Mouse (Mus musculus): ENCODE data around the gene Peli2. TPM values are rescaled to one million over a fixed set of nuclear protein-coding genes. Genes with fewer than 3 reads are reported as not detected.

Peli2 gene
- polyA plus RNA-seq, 1 experiment from 2014 or later = 5.2 TPM

DNA sequence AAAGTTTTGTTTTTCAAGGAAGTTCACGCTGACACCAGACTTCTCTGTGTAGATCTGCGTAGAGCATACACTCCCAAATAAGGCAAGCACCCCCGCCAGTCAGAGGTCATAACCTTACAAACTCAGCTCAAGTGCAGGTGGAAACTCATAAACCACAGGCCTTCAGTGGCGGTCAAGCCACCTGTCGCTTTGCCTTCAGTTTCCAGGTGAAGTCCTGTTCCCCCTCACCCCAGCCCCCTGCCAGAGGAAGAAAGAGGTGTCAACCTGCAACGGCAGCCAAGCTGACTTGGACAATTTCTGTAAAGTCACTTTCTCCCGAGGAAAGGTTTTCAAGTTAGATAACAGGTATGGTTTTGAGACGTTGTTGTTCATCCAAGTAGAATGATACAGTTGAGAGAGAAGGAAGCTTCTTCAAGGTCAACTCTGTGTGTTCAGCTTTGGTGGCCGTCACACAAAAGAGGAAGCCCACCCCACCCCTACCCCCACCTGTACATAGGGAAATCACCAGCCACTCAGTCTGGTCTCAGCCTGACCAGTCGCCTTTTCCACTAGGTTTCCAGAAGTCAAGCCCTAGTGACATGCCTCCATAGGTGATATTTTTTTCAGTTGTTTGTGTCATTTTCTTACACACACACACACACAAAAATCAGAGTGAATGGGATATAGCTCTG lies 138.2 kb downstream of the Peli2 start:
- no peaks in the 10 kb centered on the region for H3K4me1 ChIP-seq
- H3K4me3 ChIP-seq = no peak overlapping the region
- H3K9ac ChIP-seq = no peak overlapping the region
- no peak overlapping the region for H3K4me2 ChIP-seq
- no peak for ATAC-seq (ENCODE audit: insufficient number of reproducible peaks, insufficient read depth, low FRiP score, low TSS enrichment, low read depth)
- H3K27me3 ChIP-seq = no peaks in the 10 kb centered on the region
- no peaks in the 10 kb centered on the region for H3K9me3 ChIP-seq
- H3K27ac ChIP-seq = no peak overlapping the region
- 82% methylated on average over 10 of the region's 10 CpGs for WGBS
- H3K36me3 ChIP-seq = no peaks in the 10 kb centered on the region

DNA sequence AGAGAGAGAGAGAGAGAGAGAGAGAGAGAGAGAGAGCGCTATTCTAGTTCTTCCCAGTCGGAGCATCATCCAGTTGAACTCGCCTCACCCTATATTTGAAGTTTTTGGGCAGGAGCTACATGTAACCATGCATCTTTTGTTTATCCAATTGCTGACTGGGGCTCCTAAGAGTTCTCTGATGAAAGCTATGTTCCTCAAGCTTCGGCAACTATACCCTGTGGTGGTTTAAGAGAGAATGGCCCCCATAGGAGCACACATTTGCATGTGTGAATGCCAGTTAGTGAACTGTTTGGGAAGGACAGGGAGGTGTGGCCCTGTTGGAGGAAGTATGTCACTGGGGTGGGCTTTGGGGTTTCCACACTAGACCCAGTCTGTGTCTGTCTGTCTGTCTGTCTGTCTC lies 142.5 kb downstream of the Peli2 start:
- no peak overlapping the region for H3K4me3 ChIP-seq
- no peak overlapping the region for H3K4me2 ChIP-seq
- no peak overlapping the region for H3K27ac ChIP-seq
- no peak for ATAC-seq (ENCODE audit: insufficient number of reproducible peaks, insufficient read depth, low FRiP score, low TSS enrichment, low read depth)
- no peaks in the 10 kb centered on the region for H3K27me3 ChIP-seq
- no peaks in the 10 kb centered on the region for H3K9me3 ChIP-seq
- no peak overlapping the region for H3K9ac ChIP-seq
- H3K36me3 ChIP-seq = no peaks in the 10 kb centered on the region
- WGBS = 88% methylated on average over 4 of the region's 4 CpGs
- no peaks in the 10 kb centered on the region for H3K4me1 ChIP-seq

DNA sequence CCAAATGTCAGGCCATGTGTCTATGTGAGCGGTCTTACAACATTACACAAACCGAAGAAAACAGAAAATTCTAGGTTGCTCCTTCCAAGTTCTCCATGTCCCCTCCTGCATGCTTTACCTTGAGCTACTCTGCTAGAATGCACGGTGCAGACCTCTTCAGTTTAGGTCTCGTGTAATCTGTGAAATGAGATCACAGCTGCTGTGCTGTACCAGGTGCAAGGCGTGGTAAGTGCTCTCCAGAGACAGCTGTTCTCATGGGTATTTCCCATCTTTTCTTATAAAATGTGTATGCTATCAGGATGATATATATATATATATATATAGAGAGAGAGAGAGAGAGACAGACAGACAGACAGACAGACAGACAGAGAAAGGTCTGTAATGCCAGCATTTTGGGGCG lies 146.1 kb downstream of the Peli2 start:
- Histone ChIP-seq H3K27me3 (no peaks in the 10 kb centered on the region), H3K4me3 (no peak overlapping the region), H3K9ac (no peak overlapping the region), H3K27ac (no peak overlapping the region), H3K36me3 (no peaks in the 10 kb centered on the region), H3K9me3 (no peaks in the 10 kb centered on the region), H3K4me2 (no peak overlapping the region), H3K4me1 (no peaks in the 10 kb centered on the region)
- WGBS = 81% methylated on average over 6 of the region's 6 CpGs
- ATAC-seq (ENCODE audit: insufficient number of reproducible peaks, insufficient read depth, low FRiP score, low TSS enrichment, low read depth) = no peak

DNA sequence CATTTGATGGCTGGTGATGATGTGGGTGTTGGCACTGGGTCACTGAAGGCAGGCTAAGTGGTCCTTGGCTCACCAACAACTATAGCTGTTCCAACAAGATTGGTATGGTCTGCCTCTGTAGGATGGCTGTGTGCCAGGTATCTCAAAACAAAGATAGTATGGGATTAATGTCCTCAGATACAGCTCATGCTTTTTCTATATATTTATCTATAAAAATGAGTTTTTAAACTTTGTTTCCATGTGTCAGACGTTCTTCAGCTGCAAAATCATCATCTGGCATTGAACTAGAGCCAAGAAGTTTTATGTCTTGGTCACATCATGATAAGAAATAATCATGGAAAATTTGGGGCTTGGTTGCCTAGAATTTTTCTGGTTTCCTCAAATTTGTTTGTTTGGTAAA lies 157.7 kb downstream of the Peli2 start:
- H3K27me3 ChIP-seq = peaks cover 4% of the 10 kb centered on the region
- H3K9me3 ChIP-seq = no peaks in the 10 kb centered on the region
- no peak for ATAC-seq (ENCODE audit: insufficient number of reproducible peaks, insufficient read depth, low FRiP score, low TSS enrichment, low read depth)
- no peak overlapping the region for H3K4me3 ChIP-seq
- WGBS = 56% methylated on average over 1 of the region's 1 CpGs
- no peak overlapping the region for H3K4me2 ChIP-seq
- no peak overlapping the region for H3K9ac ChIP-seq
- H3K4me1 ChIP-seq = 0 out of 2 replicates have a peak, but pooled peaks cover 5% of the 10 kb centered on the region
- no peaks in the 10 kb centered on the region for H3K36me3 ChIP-seq
- H3K27ac ChIP-seq = no peak overlapping the region

DNA sequence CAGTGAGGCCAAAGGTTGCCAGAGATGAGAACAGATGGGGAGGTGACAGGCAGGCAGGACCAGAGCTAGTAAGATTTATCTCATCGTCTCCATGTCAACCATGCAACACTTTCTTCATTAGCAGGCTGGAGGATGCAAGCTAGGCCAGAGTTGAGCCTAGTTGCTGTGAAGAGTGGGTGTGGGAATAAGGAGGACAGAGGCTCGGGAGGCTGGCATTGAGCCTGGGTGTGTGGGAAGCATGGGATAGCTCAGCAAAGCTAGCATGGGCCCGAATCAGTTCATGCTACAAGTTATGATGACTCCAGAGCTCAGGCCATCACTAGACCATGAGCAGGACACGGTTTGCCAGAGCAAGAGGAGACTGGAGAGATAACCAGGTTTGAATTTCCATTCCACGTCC lies 166.3 kb downstream of the Peli2 start:
- Histone ChIP-seq H3K4me1 (peaks cover 10% of the 10 kb centered on the region; the same call in 1 of the 2 replicates), H3K36me3 (no peaks in the 10 kb centered on the region), H3K4me2 (no peak overlapping the region), H3K4me3 (no peak overlapping the region), H3K9me3 (no peaks in the 10 kb centered on the region), H3K27me3 (peaks cover 11% of the 10 kb centered on the region), H3K27ac (no peak overlapping the region), H3K9ac (no peak overlapping the region)
- ATAC-seq (ENCODE audit: insufficient number of reproducible peaks, insufficient read depth, low FRiP score, low TSS enrichment, low read depth) = no peak
- 85% methylated on average over 5 of the region's 5 CpGs for WGBS

DNA sequence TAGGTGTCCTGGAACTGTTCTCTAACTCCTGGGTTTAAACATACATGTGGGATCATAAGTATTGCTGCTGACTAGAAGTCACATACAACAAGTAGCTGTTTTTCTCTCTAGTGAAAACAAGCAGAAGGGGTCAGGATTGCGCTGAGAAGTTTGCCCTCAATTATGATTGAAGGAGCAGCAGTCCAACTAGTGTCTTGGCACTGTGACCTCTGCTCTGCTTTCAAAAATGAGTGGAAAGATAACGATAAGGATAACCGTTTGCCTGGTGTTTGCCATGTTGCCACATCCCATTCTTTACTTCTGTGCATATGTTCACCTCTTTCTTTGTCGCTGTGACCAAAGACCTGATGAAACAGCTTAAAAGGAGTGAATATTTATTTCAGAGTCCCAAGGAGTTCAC lies 167.0 kb downstream of the Peli2 start:
- ATAC-seq (ENCODE audit: insufficient number of reproducible peaks, insufficient read depth, low FRiP score, low TSS enrichment, low read depth) = no peak
- H3K4me2 ChIP-seq = no peak overlapping the region
- H3K36me3 ChIP-seq = no peaks in the 10 kb centered on the region
- H3K27me3 ChIP-seq = peaks cover 7% of the 10 kb centered on the region; the same call in 1 of the 2 replicates
- H3K27ac ChIP-seq = no peak overlapping the region
- H3K9me3 ChIP-seq = 0 out of 2 replicates have a peak, but pooled peaks cover under 1% of the 10 kb centered on the region
- peaks cover 10% of the 10 kb centered on the region; the same call in 1 of the 2 replicates for H3K4me1 ChIP-seq
- 88% methylated on average over 4 of the region's 4 CpGs for WGBS
- no peak overlapping the region for H3K4me3 ChIP-seq
- H3K9ac ChIP-seq = no peak overlapping the region

DNA sequence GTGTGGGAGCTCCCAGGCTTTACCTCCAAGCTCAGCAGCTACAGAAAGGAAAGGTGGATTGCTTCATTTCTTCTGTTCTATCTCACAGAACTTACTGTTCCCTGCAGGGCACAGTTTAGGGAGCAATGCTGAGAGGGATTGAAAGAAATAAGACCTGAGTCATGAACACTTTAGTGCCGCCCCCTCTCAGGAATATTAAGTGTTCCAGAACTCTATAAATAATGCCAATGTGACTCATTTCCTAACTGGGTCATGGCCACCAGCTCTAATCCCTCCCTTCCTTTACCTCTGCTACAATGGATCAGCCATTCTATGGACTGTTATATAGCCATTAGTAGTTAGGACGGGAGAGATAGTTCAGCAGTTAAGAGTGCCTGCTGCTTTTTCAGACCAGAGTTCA lies 168.0 kb downstream of the Peli2 start:
- H3K27me3 ChIP-seq = peaks cover 13% of the 10 kb centered on the region
- no peak overlapping the region for H3K27ac ChIP-seq
- H3K4me3 ChIP-seq = no peak overlapping the region
- 73% methylated on average over 2 of the region's 2 CpGs for WGBS
- no peak for ATAC-seq (ENCODE audit: insufficient number of reproducible peaks, insufficient read depth, low FRiP score, low TSS enrichment, low read depth)
- no peak overlapping the region for H3K9ac ChIP-seq
- H3K9me3 ChIP-seq = 0 out of 2 replicates have a peak, but pooled peaks cover 4% of the 10 kb centered on the region
- H3K4me2 ChIP-seq = no peak overlapping the region
- H3K36me3 ChIP-seq = no peaks in the 10 kb centered on the region
- H3K4me1 ChIP-seq = peaks cover 10% of the 10 kb centered on the region; the same call in 1 of the 2 replicates

DNA sequence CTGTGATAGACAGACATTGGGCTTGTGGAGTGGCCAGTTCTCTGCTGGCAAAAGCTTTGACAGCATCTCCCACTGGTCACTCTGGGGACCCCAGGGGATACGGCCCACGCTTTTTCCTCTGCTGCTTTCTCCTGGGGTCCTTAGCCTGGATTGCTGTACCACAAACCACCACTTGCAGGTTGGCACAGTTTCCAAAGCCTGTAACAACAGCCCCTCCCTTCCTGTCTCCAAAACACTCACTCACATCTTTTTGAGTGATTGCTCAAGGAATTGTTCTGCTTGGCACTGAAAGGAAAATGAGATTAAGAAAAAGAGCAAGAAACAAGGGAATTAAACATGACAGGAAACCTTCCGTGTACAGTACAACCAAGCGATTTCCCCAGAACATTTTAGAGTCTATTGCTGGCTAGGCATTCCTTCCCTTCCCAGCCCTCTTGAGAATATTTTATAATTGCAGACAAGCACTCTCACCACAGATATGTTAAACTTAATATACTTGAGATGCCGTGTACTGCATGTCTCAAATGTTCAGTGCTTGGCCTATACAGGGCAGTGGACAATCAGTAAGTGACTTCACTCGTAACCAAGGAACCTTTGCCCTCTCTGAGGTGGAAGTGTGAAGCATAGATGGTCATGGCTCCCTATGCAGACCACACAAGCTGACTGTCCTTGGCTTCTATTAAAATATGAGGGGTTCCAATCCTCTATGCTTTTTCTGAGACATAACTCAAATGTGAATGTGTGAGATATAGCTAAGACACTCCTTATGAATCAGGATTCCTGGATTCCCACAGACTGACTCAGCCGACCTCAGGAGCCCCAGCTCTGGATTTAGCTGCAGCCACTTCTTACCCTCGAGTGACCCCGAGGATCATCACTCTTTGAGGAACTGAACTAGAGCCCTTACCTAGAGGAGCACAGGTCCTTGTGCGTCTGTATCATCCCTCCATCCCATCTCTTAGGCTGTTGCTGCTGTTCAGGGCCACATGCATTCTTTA lies 169.3 kb downstream of the Peli2 start:
- H3K4me3 ChIP-seq = no peak overlapping the region
- no peak overlapping the region for H3K9ac ChIP-seq
- no peak for ATAC-seq (ENCODE audit: insufficient number of reproducible peaks, insufficient read depth, low FRiP score, low TSS enrichment, low read depth)
- WGBS = 62% methylated on average over 10 of the region's 10 CpGs
- H3K9me3 ChIP-seq = 0 out of 2 replicates have a peak, but pooled peaks cover 4% of the 10 kb centered on the region
- H3K27me3 ChIP-seq = peaks cover 20% of the 10 kb centered on the region
- peaks cover 10% of the 10 kb centered on the region; the same call in 1 of the 2 replicates for H3K4me1 ChIP-seq
- H3K4me2 ChIP-seq = no peak overlapping the region
- H3K27ac ChIP-seq = no peak overlapping the region
- no peaks in the 10 kb centered on the region for H3K36me3 ChIP-seq

DNA sequence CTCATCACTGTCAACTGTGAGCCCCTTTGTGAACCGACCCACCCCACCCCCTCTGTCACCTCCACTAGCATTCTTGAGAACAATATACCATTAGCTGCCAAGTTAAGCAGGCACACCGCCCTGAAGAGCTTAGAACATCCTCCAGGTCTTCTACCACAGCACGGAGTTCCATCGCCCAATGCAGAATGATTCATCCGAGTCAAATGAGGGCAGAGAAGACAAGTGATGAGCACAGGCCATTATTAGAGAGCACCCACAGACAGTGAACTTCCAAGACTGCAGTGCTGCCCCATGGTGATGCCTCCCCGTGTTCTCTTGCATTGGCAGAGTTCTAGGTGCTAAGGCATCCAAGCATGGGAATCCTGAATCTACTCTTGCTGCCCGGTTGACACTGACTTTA lies 172.9 kb downstream of the Peli2 start:
- WGBS = 89% methylated on average over 7 of the region's 7 CpGs
- no peak for ATAC-seq (ENCODE audit: insufficient number of reproducible peaks, insufficient read depth, low FRiP score, low TSS enrichment, low read depth)
- Histone ChIP-seq H3K27ac (no peak overlapping the region), H3K9ac (no peak overlapping the region), H3K4me2 (no peak overlapping the region), H3K9me3 (0 out of 2 replicates have a peak, but pooled peaks cover 4% of the 10 kb centered on the region), H3K4me1 (peaks cover 18% of the 10 kb centered on the region), H3K36me3 (no peaks in the 10 kb centered on the region), H3K4me3 (no peak overlapping the region), H3K27me3 (peaks cover 24% of the 10 kb centered on the region)

DNA sequence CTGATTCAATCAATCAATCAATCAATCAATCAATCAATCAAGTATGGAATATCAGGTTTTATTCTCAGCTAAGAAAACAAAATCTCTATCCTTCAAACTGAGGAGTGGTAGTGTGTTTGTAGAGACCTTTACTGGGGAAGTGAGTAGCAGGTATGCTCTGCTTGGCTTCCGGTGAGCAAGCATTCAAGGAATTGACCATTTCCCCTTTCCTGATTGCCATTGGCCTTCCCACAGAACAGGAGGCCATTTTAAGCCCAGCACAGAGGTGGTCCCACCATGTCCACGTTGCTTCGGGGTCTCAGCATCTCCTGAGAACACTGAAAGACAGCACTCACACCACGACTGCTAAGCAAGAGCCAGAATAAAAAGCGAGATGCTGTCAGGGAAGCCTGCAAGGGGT lies 174.8 kb downstream of the Peli2 start:
- Histone ChIP-seq H3K4me3 (no peak overlapping the region), H3K36me3 (no peaks in the 10 kb centered on the region), H3K27me3 (peaks cover 26% of the 10 kb centered on the region), H3K9ac (no peak overlapping the region), H3K9me3 (0 out of 2 replicates have a peak, but pooled peaks cover 4% of the 10 kb centered on the region), H3K4me1 (peaks cover 8% of the 10 kb centered on the region), H3K27ac (no peak overlapping the region), H3K4me2 (peak overlapping the region; percentile 14; the same call in 1 of the 2 replicates)
- WGBS = 59% methylated on average over 5 of the region's 5 CpGs
- no peak for ATAC-seq (ENCODE audit: insufficient number of reproducible peaks, insufficient read depth, low FRiP score, low TSS enrichment, low read depth)

DNA sequence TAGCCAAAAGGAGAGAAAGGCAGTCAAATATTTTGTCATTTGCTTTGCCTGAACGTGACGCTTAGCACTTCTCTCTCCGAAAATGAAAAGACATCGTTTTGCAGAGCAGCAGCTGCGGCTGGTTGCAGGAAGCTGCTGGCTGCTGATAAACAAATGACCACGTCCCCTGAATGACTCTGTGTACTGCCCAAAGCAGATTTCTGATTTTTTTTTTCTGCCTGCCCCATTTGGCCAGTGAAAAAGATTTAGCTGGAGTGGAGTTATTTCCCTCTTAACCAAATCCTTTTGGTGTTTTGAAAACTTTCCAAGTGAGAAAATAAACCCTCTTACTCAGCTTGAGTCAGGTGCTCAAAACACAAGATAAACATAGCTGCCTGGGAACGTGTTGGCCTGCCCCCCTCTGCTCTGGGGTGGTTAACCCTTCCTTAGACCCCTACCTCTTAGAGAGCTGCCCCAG lies 175.2 kb downstream of the Peli2 start:
- peak overlapping the region; percentile 14; the same call in 1 of the 2 replicates for H3K4me2 ChIP-seq

More for the DNA sequence above, 175.2 kb downstream of the Peli2 start:
- Histone ChIP-seq H3K27me3 (peaks cover 27% of the 10 kb centered on the region), H3K4me3 (no peak overlapping the region), H3K9ac (no peak overlapping the region), H3K9me3 (0 out of 2 replicates have a peak, but pooled peaks cover 4% of the 10 kb centered on the region), H3K36me3 (no peaks in the 10 kb centered on the region), H3K27ac (no peak overlapping the region; the same call in 1 of the 2 replicates), H3K4me1 (peaks cover 8% of the 10 kb centered on the region)
- ATAC-seq (ENCODE audit: insufficient number of reproducible peaks, insufficient read depth, low FRiP score, low TSS enrichment, low read depth) = no peak
- WGBS = 30% methylated on average over 7 of the region's 7 CpGs

All from embryonic facial prominence, embryonic 13.5 days (tissue).